Mouse (Mus musculus) adrenal gland, postnatal 10 days (tissue): ENCODE data around the gene Rer1. TPM values are rescaled to one million over a fixed set of nuclear protein-coding genes. Genes with fewer than 3 reads are reported as not detected.
A peak's percentile ranks its signal among the peaks of the same experiment; 100 is the strongest.
"Not testable (repeated sequence)": the region's sequence is repeated elsewhere in the genome, so short reads cannot be mapped to it uniquely, and the experiment has no call there.

Experiments
- DNase-seq: peaks from one replicate; pipeline ENCODE4 v3.0.0; 2021; ENCODE audit warnings: mixed read lengths
- total RNA-seq, 2 experiments: library from RNA; stranded (reverse); gene quantifications; 2 replicates each; pipeline ENCODE4 v1.2.3; 2021

Gene Rer1
- total RNA-seq, 2 experiments from 2014 or later = 91.2 to 93.1 TPM

DNA sequence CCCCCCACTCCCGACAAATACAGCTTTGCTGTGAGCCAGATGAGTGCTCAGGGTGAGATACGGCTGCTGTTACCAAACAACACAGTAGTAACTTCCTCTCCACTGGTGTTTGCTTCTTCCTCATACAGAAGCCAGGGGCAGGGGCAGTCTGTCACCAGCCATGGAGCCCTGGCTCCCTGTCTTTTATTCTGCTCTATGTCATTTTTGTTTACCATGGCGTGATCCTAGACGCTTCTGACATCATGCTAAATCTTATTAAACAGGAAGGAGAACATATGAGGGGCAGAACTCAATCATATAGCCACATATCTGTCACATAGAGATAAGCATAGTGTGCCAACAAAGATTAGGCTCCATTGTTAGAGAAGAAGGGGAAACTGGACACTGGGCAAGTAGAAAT, 30.4 kb upstream of the Rer1 start:
- no peak for DNase-seq

DNA sequence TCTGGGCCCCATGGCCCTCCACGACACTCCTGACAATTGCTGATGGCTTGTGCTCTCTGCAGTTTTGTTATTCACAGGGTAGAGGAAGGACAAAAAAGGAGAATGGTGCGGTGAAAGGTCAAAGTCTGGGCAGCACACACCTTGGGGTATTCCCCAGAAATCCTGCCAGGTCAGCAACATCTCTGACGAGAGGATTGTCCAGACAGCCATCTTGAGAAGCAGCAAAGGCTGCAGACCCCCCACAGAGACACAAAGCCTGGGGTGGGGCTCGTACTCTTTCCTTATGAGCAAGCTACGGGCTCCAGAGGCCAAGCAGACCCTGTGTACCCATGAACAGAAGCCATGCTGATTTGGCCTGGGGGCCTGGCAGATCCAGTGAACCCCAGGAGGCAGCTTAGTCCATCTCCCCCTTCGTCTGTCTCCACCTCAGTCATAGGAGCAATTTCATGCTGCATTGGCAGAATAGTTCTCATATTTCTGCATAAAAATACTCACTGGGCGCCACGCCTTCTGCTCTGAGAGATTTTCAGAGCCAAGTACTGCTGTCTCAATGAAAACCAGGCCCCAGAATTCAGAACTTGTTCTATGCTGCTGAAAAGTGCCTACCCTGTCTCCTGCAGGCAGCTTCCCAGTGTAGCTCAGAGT, 27.7 kb upstream of the Rer1 start:
- DNase-seq = no peak

DNA sequence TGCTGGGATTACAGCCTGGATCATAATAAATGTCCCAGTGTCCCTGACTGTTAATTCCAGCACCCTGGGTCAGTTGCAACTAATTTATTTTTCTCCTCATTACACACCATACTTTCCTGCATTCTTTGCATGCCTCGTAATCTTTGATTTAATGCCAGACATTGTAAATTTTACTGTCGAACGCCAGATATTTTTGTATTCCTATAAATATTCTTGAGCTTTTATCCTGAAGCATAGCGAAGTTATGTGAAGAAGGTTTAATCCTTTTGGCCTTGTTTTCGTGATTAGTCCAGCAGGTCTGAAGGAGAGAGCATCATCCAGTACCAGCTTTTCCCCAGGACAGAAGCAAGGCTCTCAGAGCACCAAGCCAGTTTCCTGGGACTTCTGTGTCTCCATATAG, 23.3 kb upstream of the Rer1 start:
- DNase-seq = no peak

DNA sequence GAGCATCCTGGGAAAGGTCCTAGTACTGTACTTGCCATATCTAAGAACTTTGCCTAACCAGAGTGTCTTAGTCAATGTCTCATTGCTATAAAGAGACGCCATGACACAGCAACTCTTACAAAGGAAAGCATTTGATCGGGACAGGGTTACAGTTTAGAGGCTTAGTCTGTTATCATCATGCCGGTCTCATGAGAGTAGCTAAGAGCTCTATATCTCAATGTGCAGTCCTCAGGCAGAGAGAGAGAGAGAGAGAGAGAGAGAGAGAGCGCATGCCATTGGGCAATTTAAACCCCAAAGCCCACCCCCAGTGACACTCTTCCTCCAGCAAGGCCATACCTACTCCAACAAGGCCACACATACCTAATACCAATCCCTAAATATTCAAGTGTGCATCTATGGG, 21.7 kb upstream of the Rer1 start:
- no peak for DNase-seq

DNA sequence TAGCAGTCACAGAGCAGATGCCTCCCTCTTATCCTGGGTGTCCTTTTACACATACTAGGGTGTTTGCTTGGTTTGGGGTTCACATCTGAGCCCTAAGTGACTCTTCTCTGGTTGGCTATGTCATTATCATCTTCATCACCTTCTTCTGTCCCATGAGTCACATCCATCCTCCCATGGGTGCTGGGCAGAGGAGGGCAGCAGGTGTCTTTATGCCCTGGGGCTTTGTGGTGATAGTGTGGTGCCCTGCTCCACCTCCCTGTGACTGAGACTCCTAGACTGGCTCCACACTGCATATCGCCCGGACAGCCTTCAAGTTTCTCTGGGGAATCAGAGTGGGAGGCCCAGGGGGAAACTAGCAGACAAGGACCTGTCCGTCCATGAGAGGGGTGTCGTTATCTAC, 12.4 kb upstream of the Rer1 start:
- DNase-seq = no peak

DNA sequence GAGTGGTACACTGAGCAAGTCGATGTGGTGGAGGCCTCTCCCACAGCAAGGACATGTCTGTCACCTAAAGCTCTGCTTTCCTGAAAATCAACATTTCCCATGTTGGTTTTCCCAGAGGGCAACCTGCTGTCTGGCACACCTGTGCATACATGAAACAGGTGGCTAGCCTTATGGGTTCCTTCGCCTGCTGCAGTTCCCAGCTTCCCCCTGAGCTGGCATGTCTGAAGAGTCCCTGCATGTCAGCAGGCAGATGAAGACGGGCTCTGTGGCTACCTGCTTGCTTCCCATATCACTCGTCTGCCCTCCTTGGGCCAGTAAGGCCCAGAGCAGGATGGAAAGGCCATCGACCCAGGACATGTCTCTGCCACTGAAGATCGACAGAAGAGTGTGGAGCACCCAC, 11.3 kb upstream of the Rer1 start:
- DNase-seq = no peak

DNA sequence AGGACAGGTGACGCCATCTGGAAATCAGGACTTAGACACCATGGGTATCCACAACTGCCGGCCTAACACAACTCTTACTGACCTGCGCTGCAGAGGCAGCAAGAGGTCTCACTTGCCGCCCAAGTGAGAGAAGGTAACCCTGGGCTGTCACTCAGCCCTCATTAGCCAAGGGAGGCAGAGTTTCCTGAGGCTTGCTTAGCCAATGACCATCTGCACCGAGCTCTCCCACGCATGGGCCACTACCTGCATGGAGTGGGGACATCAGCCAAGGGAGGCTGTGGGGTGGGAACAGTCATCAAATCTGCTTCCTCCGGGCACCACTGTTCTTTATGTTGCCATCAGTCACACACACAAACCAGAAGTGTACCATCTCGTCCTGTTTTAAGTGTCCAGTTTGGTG, 9.8 kb upstream of the Rer1 start:
- DNase-seq = no peak

DNA sequence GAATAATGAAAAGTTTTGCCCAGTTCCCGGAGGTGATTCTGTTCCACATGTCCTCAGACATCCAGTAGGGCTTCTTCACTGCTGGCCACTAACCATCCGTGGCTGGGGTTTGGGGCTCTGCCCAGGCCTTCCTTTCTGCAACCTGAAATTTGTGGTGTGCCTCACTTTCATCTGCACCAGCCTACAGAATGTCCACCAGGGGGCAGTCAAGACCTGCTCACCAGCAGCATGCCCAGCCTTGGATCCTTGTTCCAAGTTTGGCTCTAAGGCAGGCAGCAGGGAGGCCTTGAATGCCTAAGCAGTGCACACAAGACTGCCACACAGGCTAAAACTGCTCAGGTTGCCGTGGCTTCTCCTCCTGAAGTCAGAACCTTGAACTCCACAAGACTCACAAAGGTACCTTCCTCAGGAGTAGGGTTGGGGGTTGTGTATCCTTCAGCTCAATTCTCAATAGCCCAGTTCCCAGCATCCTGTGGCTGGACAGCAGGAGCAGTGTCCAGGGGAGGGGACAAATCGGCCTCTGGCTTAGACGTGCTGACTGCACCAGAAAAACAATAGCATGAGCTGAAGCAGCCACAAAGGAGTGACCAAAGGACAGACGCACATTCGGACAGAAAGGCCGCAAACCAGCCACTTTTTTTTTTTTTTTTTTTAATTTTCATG, 9.2 kb upstream of the Rer1 start:
- DNase-seq = peak; percentile 91

DNA sequence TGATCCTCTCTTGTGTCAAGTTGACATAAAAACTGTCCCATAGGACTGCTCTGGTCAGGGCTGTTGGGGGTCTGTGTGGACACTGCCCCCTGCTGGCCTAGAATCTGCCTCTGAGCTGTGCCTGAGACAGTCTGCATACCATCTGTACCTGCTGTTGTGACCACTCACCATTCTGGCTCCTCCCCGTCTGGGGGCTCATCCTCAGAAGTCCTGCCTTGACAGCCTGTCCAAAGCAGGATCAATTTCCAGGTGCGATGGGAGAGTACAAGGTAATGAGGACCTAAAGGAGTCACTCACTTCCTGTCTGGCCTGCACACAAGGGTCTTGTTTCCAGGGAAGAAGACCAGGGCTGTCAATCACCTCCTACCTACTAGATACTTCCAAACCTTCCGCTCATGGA, 8.4 kb upstream of the Rer1 start:
- peak; percentile 67 for DNase-seq

DNA sequence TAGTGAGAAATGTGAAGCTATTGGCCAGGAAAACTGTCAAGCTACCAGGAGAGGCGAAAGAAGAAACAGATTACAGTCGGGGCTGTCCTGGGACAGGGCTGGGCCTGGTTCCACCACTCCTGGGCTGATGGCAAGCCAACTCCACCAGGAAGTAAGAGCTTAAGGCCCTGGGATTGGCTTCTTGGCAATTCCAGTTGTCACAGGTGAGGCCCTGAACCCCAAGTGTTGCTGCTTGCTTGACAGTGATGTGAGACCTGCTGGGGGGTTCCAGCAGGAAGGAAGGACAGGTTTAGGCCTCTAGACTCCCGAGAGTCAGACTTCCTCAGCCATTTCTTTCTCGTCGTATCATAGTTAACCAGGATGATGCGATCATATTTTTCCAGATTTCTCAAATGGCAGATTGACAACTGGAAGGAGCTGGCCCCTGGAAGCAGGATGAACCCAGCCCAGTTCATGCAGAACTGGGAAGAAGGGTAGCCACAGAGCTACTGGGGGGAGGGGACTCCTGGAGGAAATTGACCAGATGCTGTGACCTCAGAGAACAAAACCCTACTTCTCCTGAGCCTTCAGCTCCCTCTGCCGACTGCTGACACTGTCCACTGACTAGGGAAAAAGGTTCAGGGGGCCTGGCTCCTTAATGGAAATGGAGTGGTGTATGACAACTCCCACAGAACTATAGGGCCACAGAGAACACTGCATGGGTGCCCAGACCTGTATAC, 7.4 kb upstream of the Rer1 start:
- no peak for DNase-seq

DNA sequence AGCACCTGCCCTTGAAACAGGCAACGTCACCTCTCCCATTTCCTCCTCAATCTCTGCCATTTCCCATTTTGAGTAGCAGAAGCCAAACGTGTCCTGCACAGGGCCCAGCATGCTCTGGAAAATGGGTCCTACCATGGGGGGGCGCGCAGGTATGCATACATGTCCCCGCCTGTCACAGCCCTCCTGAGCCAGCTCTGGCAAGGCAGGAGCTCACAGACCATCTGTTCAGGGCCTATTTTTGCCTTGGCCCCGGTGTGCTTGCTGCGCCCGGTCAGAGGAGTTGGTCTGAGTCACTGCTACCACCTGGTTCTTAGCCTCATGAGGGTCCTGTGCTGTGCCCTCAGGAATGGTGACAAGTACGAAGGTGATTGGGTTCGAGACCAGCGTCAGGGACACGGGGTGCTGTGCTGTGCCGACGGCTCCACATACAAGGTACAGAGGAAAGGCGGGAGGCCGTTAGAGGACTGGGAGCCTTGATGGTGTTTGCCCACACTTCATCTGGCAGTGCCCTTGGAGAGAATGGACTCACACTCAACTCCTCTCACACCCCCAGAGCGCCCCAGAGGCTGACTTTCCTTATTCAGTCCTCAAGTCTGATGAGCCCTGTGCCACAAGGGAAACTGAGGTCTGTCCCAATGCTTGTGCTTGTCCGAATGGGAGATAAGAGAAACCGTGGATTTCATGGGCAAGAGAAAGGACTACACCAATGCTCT, 6.7 kb upstream of the Rer1 start:
- DNase-seq = no peak

DNA sequence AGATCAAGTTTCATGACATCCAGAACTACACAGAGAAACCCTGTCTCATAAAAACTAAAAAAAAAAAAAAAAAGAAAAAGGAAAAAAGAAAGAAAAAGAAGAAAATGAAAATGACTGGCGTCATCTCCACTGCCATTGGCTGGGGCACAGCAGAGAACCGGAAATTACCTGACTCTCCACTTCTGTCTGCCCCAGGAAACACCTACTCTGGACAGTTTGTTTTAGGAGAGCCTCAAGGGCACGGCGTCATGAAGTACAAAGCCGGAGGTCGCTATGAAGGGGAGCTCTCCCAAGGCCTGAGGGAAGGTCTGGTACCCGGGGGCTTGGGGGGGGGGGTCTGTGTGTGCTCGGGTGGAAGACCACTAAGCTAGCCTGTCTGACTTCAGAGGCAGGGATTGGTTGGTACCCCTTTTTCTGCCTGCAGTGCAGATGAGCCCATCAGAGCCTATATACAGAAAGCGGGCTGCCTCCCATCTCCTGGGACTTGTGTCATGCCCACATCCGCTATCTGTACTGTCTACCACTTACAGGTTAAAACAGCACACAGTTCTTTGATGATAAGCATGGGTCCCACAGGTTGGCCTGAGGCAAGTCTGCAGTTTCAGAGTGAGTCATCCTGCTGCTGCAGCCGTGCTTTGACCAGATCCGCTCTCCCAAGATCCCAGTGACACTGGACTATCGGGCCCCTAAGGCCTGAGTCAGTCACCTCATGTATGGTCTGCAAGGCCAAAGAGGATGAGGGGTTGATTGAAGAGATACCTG, 4.7 kb upstream of the Rer1 start:
- DNase-seq = no peak

DNA sequence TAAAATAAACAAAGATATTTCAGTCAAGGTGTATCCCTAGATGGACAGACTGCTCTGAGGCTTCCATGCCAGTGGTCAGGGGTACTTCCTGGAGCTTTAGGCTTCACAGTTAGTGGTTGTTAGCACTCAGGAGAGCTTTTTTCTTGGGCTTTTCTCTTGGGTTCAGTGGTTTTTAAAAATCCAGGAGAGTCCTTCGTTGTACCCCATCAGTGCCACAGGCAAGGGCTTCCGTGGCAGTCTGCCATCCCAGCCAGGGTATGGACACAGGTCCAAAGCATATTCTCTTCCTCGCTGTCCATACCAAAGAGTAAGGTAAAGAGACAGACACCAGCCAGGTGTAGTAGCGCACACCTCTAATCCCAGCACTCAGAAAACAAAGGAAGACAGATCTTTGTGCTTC, 4.0 kb upstream of the Rer1 start:
- DNase-seq = no peak

DNA sequence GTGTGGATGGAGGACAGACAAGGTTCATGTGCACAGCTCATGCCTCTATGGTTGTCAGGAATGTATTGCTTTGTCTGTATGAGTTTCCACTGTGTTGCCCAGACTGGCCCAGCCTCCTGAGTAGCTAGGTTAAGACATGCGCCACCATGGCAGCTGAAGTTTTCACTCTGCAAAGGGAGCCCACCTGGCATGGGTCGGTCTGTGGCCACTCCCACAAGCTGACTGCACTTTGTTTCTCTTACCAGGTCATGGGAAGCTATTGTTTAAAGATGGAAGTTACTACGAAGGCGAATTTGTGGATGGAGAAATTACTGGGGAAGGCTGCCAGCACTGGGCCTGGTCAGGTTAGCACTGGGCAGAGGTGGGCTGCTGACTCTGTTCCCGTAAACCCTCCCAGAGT, 3.1 kb upstream of the Rer1 start:
- no peak for DNase-seq

DNA sequence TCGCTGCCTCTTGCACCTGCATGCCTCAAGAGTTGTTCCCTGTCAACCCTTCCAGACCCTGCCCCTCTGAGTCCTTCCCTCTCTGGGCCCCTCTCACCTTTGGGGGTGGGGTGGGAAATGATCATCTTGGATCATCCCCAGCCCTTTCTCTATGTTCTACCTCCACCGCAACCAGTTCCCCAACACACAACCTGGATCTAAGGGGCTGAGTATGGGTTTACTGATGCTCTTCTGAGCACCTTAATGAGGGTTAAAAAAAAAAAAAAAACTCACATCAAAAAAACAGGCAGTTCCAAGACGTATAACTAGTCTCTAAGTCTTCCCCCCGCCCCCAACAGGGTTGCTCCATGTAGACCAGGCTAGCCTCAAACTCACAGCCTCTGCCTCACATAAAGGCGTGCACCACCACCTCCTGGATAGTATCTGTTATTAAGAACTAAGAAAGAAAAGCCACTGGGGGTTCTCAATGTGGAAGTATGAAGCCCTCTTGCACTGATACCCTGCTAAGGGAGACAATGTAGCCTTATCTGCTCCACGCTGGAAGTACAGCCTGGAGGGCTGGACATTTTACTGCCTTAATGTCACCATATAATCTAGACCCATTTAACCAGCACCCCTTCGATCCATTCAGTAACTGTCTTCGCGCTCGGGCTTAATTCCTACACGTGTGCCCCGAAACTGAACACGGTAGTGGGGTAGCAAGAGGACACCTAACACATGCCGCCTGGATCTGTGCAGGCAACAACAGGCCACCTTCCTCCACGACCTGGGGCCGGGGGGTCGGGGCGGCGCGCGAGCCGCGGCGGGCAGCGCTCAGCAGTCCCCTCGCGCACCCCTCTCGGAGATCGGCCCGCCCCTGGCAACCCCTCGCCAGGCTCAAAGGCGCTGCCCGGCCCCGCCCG, 725 bp downstream of the Rer1 start:
- DNase-seq = no peak

DNA sequence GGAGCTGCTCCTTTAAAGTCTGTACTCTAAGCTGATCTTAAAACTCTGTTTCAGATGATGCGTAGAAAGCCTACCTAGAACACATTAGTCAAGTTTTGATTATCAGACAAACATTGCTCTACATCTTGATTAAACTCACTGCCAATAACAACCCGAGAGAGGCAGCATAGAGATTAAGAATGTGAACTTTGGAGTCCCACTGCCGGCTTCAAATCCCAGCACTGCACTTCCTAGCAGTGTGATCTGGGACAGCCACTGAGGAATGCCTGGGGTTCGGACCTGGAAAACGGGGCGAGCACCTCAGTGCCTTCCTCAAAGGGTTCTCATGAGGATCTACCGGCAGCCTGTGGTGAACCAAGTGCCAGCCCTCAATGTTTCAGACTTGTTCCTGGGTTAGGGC, 1.8 kb downstream of the Rer1 start:
- DNase-seq = no peak

DNA sequence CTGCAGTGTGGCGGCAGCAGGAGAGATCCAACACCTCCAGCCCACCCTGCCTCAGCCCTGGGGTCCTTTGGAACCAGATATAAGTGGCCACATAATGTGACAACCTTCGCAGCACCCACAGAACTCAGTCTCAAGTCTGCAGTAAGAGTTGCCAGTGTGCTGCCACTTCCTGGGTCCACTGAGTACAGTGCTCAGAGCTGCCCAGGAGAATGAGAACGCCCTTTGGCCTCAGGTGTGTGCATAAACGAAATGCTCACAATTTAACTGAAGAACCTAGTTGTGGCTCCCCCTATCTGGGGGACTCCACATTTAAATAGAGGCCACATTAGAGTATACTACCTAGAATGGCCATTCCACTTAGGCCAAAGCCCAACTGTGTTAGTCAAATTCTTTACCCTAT, 2.6 kb downstream of the Rer1 start:
- DNase-seq = no peak

DNA sequence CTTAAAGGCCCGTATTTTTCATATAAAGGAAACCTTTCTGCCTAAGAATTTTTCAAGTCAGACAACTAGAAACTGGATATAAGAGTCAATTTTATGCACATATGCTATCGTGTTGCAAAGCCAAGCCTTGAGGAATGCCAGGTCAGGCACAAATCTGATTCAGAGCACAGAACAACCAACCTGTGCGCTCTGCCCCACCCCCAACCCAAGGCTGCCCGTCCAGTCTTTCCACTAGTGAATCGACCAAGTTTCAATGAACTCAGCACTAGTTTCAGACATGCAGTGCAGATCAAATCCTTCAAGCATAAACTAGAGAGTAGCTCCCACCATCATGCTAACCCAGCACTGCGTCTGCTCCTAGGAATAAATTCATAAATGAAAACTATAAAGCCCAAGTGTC, 6.5 kb downstream of the Rer1 start:
- no peak for DNase-seq

DNA sequence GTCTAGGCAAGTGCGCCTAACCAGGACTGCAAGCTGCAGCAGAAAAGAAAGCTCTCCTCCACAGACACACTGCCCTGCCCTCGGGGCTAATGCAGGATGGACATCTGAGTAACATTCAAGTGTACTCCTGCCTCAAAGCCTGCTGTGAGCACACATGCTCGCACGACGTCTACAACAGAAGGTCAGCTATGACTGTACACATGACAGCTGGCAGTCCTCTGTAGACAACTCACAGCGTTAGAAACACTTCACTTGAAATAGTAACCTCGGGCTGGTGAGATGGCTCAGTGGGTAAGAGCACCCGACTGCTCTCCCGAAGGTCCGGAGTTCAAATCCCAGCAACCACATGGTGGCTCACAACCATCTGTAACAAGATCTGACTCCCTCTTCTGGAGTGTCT, 7.4 kb downstream of the Rer1 start:
- not testable (repeated sequence) for DNase-seq

DNA sequence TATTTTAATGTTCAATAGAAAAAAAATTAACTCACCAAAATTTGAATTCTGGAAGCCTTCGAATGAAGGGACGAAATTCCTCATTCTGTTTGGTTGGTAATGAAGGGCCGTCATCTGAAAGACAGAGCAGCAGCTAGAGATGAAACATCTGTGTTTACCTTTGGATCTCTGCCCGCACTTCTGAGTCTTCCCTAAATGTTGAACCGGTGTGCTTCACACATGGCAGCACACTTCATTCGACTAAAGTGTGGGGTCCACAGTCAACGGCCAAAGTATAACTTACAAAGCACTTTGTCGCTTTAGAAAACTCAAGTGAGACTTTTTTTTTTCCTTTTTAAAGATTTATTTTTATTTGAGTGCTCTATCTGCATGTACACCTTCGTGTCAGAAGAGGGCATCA, 9.5 kb downstream of the Rer1 start:
- DNase-seq = no peak

DNA sequence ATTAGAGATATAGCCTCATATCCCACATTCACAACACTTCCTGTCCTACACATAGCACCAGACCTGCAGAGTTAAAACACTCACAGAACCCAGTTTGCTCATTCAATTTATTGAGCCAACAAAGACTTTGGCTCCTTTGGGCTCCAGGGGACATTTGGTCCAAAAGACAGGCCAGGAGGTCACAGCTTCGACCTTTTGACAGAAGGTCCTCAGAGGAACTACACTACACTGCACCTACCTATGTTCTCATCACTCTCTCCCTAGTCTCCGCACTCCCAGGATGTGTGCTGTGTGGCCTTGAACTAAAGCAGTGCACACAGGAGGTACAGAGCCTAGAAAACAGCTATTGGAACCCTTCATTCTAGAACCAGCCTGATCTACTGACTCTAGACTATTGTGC, 10.4 kb downstream of the Rer1 start:
- DNase-seq = no peak
